Mouse (Mus musculus) testis, adult 2 months (tissue): ENCODE results near the gene Nck2. TPM values are rescaled to one million over a fixed set of nuclear protein-coding genes. Genes with fewer than 3 reads are reported as not detected.

Experiments used
- H3K27ac ChIP-seq: fragments of 200-500 bp; 2 replicates; pipeline ENCODE4 v1.5.1; 2012; ENCODE audit warnings: low read depth, low read length; ENCODE audit not compliant: control insufficient read depth, insufficient read depth
- H3K27me3 ChIP-seq: fragments of 200-500 bp; 2 replicates; pipeline ENCODE4 v1.6.1; 2012; ENCODE audit warnings: mild to moderate bottlenecking, low read length, moderate library complexity; ENCODE audit not compliant: control insufficient read depth, insufficient read depth
- H3K36me3 ChIP-seq: fragments of 200-500 bp; 2 replicates; pipeline ENCODE4 v1.6.1; 2012; ENCODE audit warnings: mild to moderate bottlenecking, low read length; ENCODE audit not compliant: control insufficient read depth, insufficient read depth
- H3K4me1 ChIP-seq: fragments of 200-500 bp; 2 replicates; pipeline ENCODE4 v1.6.1; 2012; ENCODE audit warnings: low read length; ENCODE audit not compliant: control insufficient read depth, insufficient read depth
- H3K4me3 ChIP-seq: fragments of 200-500 bp; 2 replicates; pipeline ENCODE4 v1.5.1; 2012; ENCODE audit warnings: low read depth, mild to moderate bottlenecking, low read length, moderate library complexity, mixed read lengths; ENCODE audit not compliant: control insufficient read depth
- CTCF ChIP-seq: fragments of 200-500 bp; IDR thresholded peaks from 2 replicates; pipeline ENCODE4 v1.5.1; 2012; ENCODE audit warnings: low read depth, mild to moderate bottlenecking, inconsistent platforms, low read length, moderate library complexity; ENCODE audit not compliant: control insufficient read depth, insufficient read depth, insufficient replicate concordance
- POLR2A ChIP-seq: fragments of 200-500 bp; IDR thresholded peaks from 2 replicates; pipeline ENCODE4 v1.6.1; 2012; ENCODE audit warnings: low read depth, mild to moderate bottlenecking, inconsistent platforms, low read length, moderate library complexity; ENCODE audit not compliant: control insufficient read depth
- polyA plus RNA-seq: library from polyadenylated mRNA; depleted of rRNA; stranded (reverse); fragments of >200 nt; gene quantifications from 2 replicates; pipeline ENCODE4 v1.2.3, GENCODE M21; 2012

Nck2 gene
- polyA plus RNA-seq, 1 experiment = 30.7 TPM

GRCm38 (mm10) chr1:43442568-43442967 is 1.8 kb upstream of the Nck2 start:
- Histone ChIP-seq H3K4me1 (peaks cover 14% of the 10 kb centered on the region), H3K27ac (no peak overlapping the region), H3K36me3 (no peaks in the 10 kb centered on the region), H3K4me3 (no peak overlapping the region), H3K27me3 (no peaks in the 10 kb centered on the region)
- no peak for TF ChIP-seq CTCF
- no peak for TF ChIP-seq POLR2A

GRCm38 (mm10) chr1:43445170-43446088 is 1.1 kb downstream of the Nck2 start:
- Histone ChIP-seq H3K36me3 (no peaks in the 10 kb centered on the region), H3K27ac (peak overlapping the region; percentile 47; the same call in 1 of the 2 replicates), H3K4me3 (peak overlapping the region; percentile 87), H3K27me3 (no peaks in the 10 kb centered on the region), H3K4me1 (peaks cover 14% of the 10 kb centered on the region)
- no peak; the same call in 1 of the 2 replicates for TF ChIP-seq POLR2A
- no peak for TF ChIP-seq CTCF

- TF ChIP-seq CTCF (no peak), POLR2A (no peak)
- H3K4me1 ChIP-seq = peaks cover 14% of the 10 kb centered on the region
These were observed 1.7 kb downstream of the Nck2 start for GRCm38 (mm10) chr1:43446089-43446533.

GRCm38 (mm10) chr1:43446731-43447601 is 2.6 kb downstream of the Nck2 start:
- peaks cover 14% of the 10 kb centered on the region for H3K4me1 ChIP-seq

More at GRCm38 (mm10) chr1:43446089-43446533, 1.7 kb downstream of the Nck2 start:
- H3K27me3 ChIP-seq = no peaks in the 10 kb centered on the region
- H3K4me3 ChIP-seq = peak overlapping the region; percentile 87
- H3K27ac ChIP-seq = peak overlapping the region; percentile 47; the same call in 1 of the 2 replicates
- no peaks in the 10 kb centered on the region for H3K36me3 ChIP-seq

GRCm38 (mm10) chr1:43447602-43448287 is 3.4 kb downstream of the Nck2 start:
- no peaks in the 10 kb centered on the region for H3K36me3 ChIP-seq
- no peak overlapping the region for H3K27ac ChIP-seq
- TF ChIP-seq POLR2A (no peak), CTCF (no peak)
- H3K27me3 ChIP-seq = no peaks in the 10 kb centered on the region
- H3K4me1 ChIP-seq = peaks cover 14% of the 10 kb centered on the region
- H3K4me3 ChIP-seq = no peak overlapping the region

More at GRCm38 (mm10) chr1:43446731-43447601, 2.6 kb downstream of the Nck2 start:
- TF ChIP-seq CTCF = no peak
- TF ChIP-seq POLR2A = no peak
- Histone ChIP-seq H3K27me3 (no peaks in the 10 kb centered on the region), H3K36me3 (no peaks in the 10 kb centered on the region), H3K4me3 (peak overlapping the region; percentile 87), H3K27ac (peak overlapping the region; percentile 50; the same call in 1 of the 2 replicates)

- Histone ChIP-seq H3K27ac (no peak overlapping the region), H3K36me3 (no peaks in the 10 kb centered on the region), H3K4me1 (peaks cover 7% of the 10 kb centered on the region), H3K4me3 (no peak overlapping the region), H3K27me3 (no peaks in the 10 kb centered on the region)
- TF ChIP-seq CTCF (no peak), POLR2A (no peak)
These were observed 6.4 kb downstream of the Nck2 start for GRCm38 (mm10) chr1:43450811-43451210.
